Mouse (Mus musculus): ENCODE data around the gene Lmna. TPM values are rescaled to one million over a fixed set of nuclear protein-coding genes. Genes with fewer than 3 reads are reported as not detected.
A peak's percentile ranks its signal among the peaks of the same experiment; 100 is the strongest.

Lmna gene
- total RNA-seq, 2 experiments from 2014 or later = 75.3 to 79.8 TPM

GRCm38 (mm10) chr3:88482336-88482735 is 27.4 kb downstream of the Lmna start:
- DNase-seq = no peak
- intact Hi-C loops (cut with DNase I) = no loop called here

- no peak for DNase-seq
- intact Hi-C loops (cut with DNase I) = no loop called here
Observed at GRCm38 (mm10) chr3:88481372-88482040, 28.2 kb downstream of the Lmna start.

- no peak for DNase-seq
- intact Hi-C loops (cut with DNase I) = no loop called here
Observed at GRCm38 (mm10) chr3:88480679-88481078, 29.1 kb downstream of the Lmna start.

- intact Hi-C loops (cut with DNase I) = no loop called here
- DNase-seq = no peak
Observed at GRCm38 (mm10) chr3:88479828-88480227, 29.9 kb downstream of the Lmna start.

GRCm38 (mm10) chr3:88479163-88479562 is 30.6 kb downstream of the Lmna start:
- intact Hi-C loops (cut with DNase I) = no loop called here
- no peak for DNase-seq

GRCm38 (mm10) chr3:88477735-88478134 is 32.0 kb downstream of the Lmna start:
- peak; percentile 73 to 78 for DNase-seq
- intact Hi-C loops (cut with DNase I) = no loop called here

GRCm38 (mm10) chr3:88476403-88476802 is 33.4 kb downstream of the Lmna start:
- DNase-seq = no peak
- intact Hi-C loops (cut with DNase I) = no loop called here

GRCm38 (mm10) chr3:88473571-88473970 is 36.2 kb downstream of the Lmna start:
- intact Hi-C loops (cut with DNase I) = no loop called here
- no peak for DNase-seq

- no peak for DNase-seq
- intact Hi-C loops (cut with DNase I) = no loop called here
Observed at GRCm38 (mm10) chr3:88473020-88473419, 36.7 kb downstream of the Lmna start.

- DNase-seq = no peak
- intact Hi-C loops (cut with DNase I) = no loop called here
Observed at GRCm38 (mm10) chr3:88470943-88471479, 38.7 kb downstream of the Lmna start.

GRCm38 (mm10) chr3:88469466-88469865 is 40.3 kb downstream of the Lmna start:
- intact Hi-C loops (cut with DNase I) = no loop called here
- no peak for DNase-seq

GRCm38 (mm10) chr3:88467116-88467824 is 42.5 kb downstream of the Lmna start:
- peak; percentile 83 to 86 for DNase-seq
- intact Hi-C loops (cut with DNase I) = loop anchor here (1.0 to 2.0 kb wide), 2 partner anchors 24 to 59 kb away; no protein-coding TSS in a partner anchor

GRCm38 (mm10) chr3:88465127-88465526 is 44.6 kb downstream of the Lmna start:
- DNase-seq = no peak
- intact Hi-C loops (cut with DNase I) = no loop called here

GRCm38 (mm10) chr3:88464425-88464824 is 45.3 kb downstream of the Lmna start:
- intact Hi-C loops (cut with DNase I) = no loop called here
- DNase-seq = no peak

- no peak for DNase-seq
- intact Hi-C loops (cut with DNase I) = no loop called here
Observed at GRCm38 (mm10) chr3:88460983-88461696, 48.6 kb downstream of the Lmna start, which contains the start of gene Sema4a. TSS of gene Sema4a (minus strand) at chr3:88461182.

GRCm38 (mm10) chr3:88460029-88460428 is 49.7 kb downstream of the Lmna start:
- no peak for DNase-seq
- intact Hi-C loops (cut with DNase I) = no loop called here

GRCm38 (mm10) chr3:88458778-88459219 is 51.0 kb downstream of the Lmna start:
- intact Hi-C loops (cut with DNase I) = no loop called here
- DNase-seq = no peak

- intact Hi-C loops (cut with DNase I) = no loop called here
- DNase-seq = no peak
Observed at GRCm38 (mm10) chr3:88456746-88457532, 52.8 kb downstream of the Lmna start.

- DNase-seq = no peak
- intact Hi-C loops (cut with DNase I) = no loop called here
Observed at GRCm38 (mm10) chr3:88456313-88456712, 53.4 kb downstream of the Lmna start.

- DNase-seq = no peak
- intact Hi-C loops (cut with DNase I) = no loop called here
Observed at GRCm38 (mm10) chr3:88455588-88456264, 54.0 kb downstream of the Lmna start.
